Mouse (Mus musculus) kidney, embryonic 16.5 days (tissue): ENCODE data around the gene Itih1. TPM values are rescaled to one million over a fixed set of nuclear protein-coding genes. Genes with fewer than 3 reads are reported as not detected.

Experiments
- ATAC-seq: fragments of 200-750 bp; cut with Nextera tagmentation; 2 replicates; pipeline ENCODE4 v1.8.0; 2017; ENCODE audit warnings: moderate TSS enrichment; ENCODE audit not compliant: low FRiP score, low TSS enrichment
- H3K27ac ChIP-seq: fragments of 300-500 bp; sonication (generic); 2 replicates; pipeline ENCODE4 v1.5.1; 2014; ENCODE audit warnings: low read length
- H3K27me3 ChIP-seq: fragments of 300-500 bp; sonication (generic); 2 replicates; pipeline ENCODE4 v1.6.1; 2014; ENCODE audit warnings: low read length, control low read depth, mixed read lengths; ENCODE audit not compliant: insufficient read depth
- H3K36me3 ChIP-seq: fragments of 300-500 bp; sonication (generic); 2 replicates; pipeline ENCODE4 v1.6.1; 2014; ENCODE audit warnings: low read length, control low read depth, mixed read lengths; ENCODE audit not compliant: insufficient read depth
- H3K4me1 ChIP-seq: fragments of 300-500 bp; sonication (generic); 2 replicates; pipeline ENCODE4 v1.6.1; 2014; ENCODE audit warnings: low read length, control low read depth, mixed read lengths; ENCODE audit not compliant: insufficient read depth
- H3K4me2 ChIP-seq: fragments of 300-500 bp; sonication (generic); replicated peaks from 2 replicates; pipeline ENCODE4 v1.6.1; 2014; ENCODE audit warnings: low read depth, low read length
- H3K4me3 ChIP-seq: fragments of 300-500 bp; sonication (generic); 2 replicates; pipeline ENCODE4 v1.5.1; 2014; ENCODE audit warnings: mild to moderate bottlenecking, low read length
- H3K9ac ChIP-seq: fragments of 300-500 bp; sonication (generic); replicated peaks from 2 replicates; pipeline ENCODE4 v1.6.1; 2014; ENCODE audit warnings: low read length
- H3K9me3 ChIP-seq: fragments of 300-500 bp; sonication (generic); 2 replicates; pipeline ENCODE4 v1.6.1; 2016; ENCODE audit warnings: low read length, control low read depth
- WGBS: fragments of 180-500 bp; shearing (Covaris S2); extraction: QIAGEN DNeasy Blood & Tissue Kit; methylation state at CpG from one replicate; pipeline ENCODE4 v1.1.7; 2014; 5-methylcytosine and 5-hydroxymethylcytosine counted together
- polyA plus RNA-seq: library from polyadenylated mRNA; unstranded; fragments of >200 nt; fragmentation: Nextera tagmentation; extraction: Ambion mirVana; gene quantifications from 2 replicates; pipeline ENCODE4 v1.2.1, GENCODE M21; 2015

Itih1 gene
- 0.45 and 0.51 TPM in 2 replicates for polyA plus RNA-seq

GRCm38 (mm10) chr14:30943038-30943437, at the start of gene Itih1:
Gene Itih1 (minus strand): TSS chr14:30943289.
- H3K27ac ChIP-seq: no peak within 1 kb of the TSS
- H3K4me1 ChIP-seq: no peaks in the 10 kb centered on the region
- no peak within 1 kb of the TSS for H3K4me3 ChIP-seq
- H3K9ac ChIP-seq: 0 out of 2 replicates have a peak within 1 kb of the TSS, but pooled peaks have one; percentile 27
- no peak within 1 kb of the TSS for H3K4me2 ChIP-seq
- 73% methylated on average over 7 of the region's 7 CpGs for WGBS
- H3K27me3 ChIP-seq: no peaks in the 10 kb centered on the region
- no peaks in the 10 kb centered on the region for H3K9me3 ChIP-seq
- H3K36me3 ChIP-seq: no peaks in the 10 kb centered on the region
- ATAC-seq: peak; percentile 27; the same call in 1 of the 2 replicates

- Histone ChIP-seq H3K27ac (no peak overlapping the region), H3K9me3 (no peaks in the 10 kb centered on the region), H3K36me3 (peaks cover 15% of the 10 kb centered on the region), H3K9ac (no peak overlapping the region), H3K4me2 (no peak overlapping the region), H3K4me3 (no peak overlapping the region), H3K27me3 (no peaks in the 10 kb centered on the region), H3K4me1 (no peaks in the 10 kb centered on the region)
- 76% methylated on average over 3 of the region's 3 CpGs for WGBS
- ATAC-seq: no peak
Observed at GRCm38 (mm10) chr14:30976222-30976621, 33.1 kb upstream of the Itih1 start.

- H3K4me3 ChIP-seq: no peak overlapping the region
- peak overlapping the region; percentile 53; the same call in 1 of the 2 replicates for H3K27ac ChIP-seq
- H3K36me3 ChIP-seq: peaks cover 17% of the 10 kb centered on the region
- no peaks in the 10 kb centered on the region for H3K27me3 ChIP-seq
- H3K4me2 ChIP-seq: no peak overlapping the region
- WGBS: 70% methylated on average over 6 of the region's 6 CpGs
- no peaks in the 10 kb centered on the region for H3K4me1 ChIP-seq
- H3K9ac ChIP-seq: no peak overlapping the region
- H3K9me3 ChIP-seq: no peaks in the 10 kb centered on the region
- no peak for ATAC-seq
Observed at GRCm38 (mm10) chr14:30974204-30974603, 31.1 kb upstream of the Itih1 start.

- H3K9me3 ChIP-seq: no peaks in the 10 kb centered on the region
- H3K9ac ChIP-seq: no peak overlapping the region
- 70% methylated on average over 1 of the region's 1 CpGs for WGBS
- no peak overlapping the region for H3K4me2 ChIP-seq
- H3K27me3 ChIP-seq: no peaks in the 10 kb centered on the region
- no peak overlapping the region for H3K4me3 ChIP-seq
- ATAC-seq: no peak
- H3K36me3 ChIP-seq: 0 out of 2 replicates have a peak, but pooled peaks cover 13% of the 10 kb centered on the region
- no peak overlapping the region for H3K27ac ChIP-seq
- no peaks in the 10 kb centered on the region for H3K4me1 ChIP-seq
Observed at GRCm38 (mm10) chr14:30960366-30960765, 17.3 kb upstream of the Itih1 start.

- H3K4me2 ChIP-seq: no peak overlapping the region
- 0 out of 2 replicates have a peak, but pooled peaks cover 15% of the 10 kb centered on the region for H3K36me3 ChIP-seq
- 89% methylated on average over 4 of the region's 4 CpGs for WGBS
- no peaks in the 10 kb centered on the region for H3K27me3 ChIP-seq
- H3K4me1 ChIP-seq: no peaks in the 10 kb centered on the region
- H3K9ac ChIP-seq: no peak overlapping the region
- no peak for ATAC-seq
- H3K4me3 ChIP-seq: no peak overlapping the region
- no peak overlapping the region for H3K27ac ChIP-seq
- H3K9me3 ChIP-seq: no peaks in the 10 kb centered on the region
Observed at GRCm38 (mm10) chr14:30959031-30959430, 15.9 kb upstream of the Itih1 start.

- Histone ChIP-seq H3K36me3 (0 out of 2 replicates have a peak, but pooled peaks cover 15% of the 10 kb centered on the region), H3K9ac (no peak overlapping the region), H3K4me3 (no peak overlapping the region), H3K9me3 (no peaks in the 10 kb centered on the region), H3K4me2 (no peak overlapping the region), H3K27me3 (no peaks in the 10 kb centered on the region), H3K4me1 (no peaks in the 10 kb centered on the region), H3K27ac (no peak overlapping the region)
- WGBS: 74% methylated on average over 2 of the region's 2 CpGs
- no peak for ATAC-seq
Observed at GRCm38 (mm10) chr14:30958517-30958916, 15.4 kb upstream of the Itih1 start.

- under 1% methylated on average over 57 of the region's 57 CpGs for WGBS
- Histone ChIP-seq H3K9ac (peak within 1 kb of the TSS; percentile 92), H3K27ac (peak within 1 kb of the TSS; percentile 76; the same call in 1 of the 2 replicates), H3K4me2 (peak within 1 kb of the TSS; percentile 85), H3K4me3 (peak within 1 kb of the TSS; percentile 93), H3K9me3 (no peaks in the 10 kb centered on the region), H3K4me1 (peaks cover 5% of the 10 kb centered on the region), H3K27me3 (no peaks in the 10 kb centered on the region), H3K36me3 (0 out of 2 replicates have a peak, but pooled peaks cover 5% of the 10 kb centered on the region)
- peak; percentile 99 for ATAC-seq
Observed at GRCm38 (mm10) chr14:30951154-30951825, 8.2 kb upstream of the Itih1 start, which contains the start of gene Nek4. Gene Nek4 (plus strand): TSS chr14:30951377.

- Histone ChIP-seq H3K9ac (no peak overlapping the region), H3K4me3 (no peak overlapping the region), H3K27me3 (no peaks in the 10 kb centered on the region), H3K27ac (no peak overlapping the region), H3K4me1 (peaks cover 5% of the 10 kb centered on the region), H3K36me3 (no peaks in the 10 kb centered on the region), H3K4me2 (no peak overlapping the region), H3K9me3 (no peaks in the 10 kb centered on the region)
- ATAC-seq: no peak
- 95% methylated on average over 10 of the region's 10 CpGs for WGBS
Observed at GRCm38 (mm10) chr14:30949986-30950385, 6.9 kb upstream of the Itih1 start.

GRCm38 (mm10) chr14:30944745-30945144, 1.7 kb upstream of the Itih1 start:
- WGBS: 82% methylated on average over 2 of the region's 2 CpGs
- Histone ChIP-seq H3K9me3 (no peaks in the 10 kb centered on the region), H3K4me3 (no peak overlapping the region), H3K27me3 (no peaks in the 10 kb centered on the region), H3K4me2 (no peak overlapping the region), H3K27ac (no peak overlapping the region), H3K4me1 (no peaks in the 10 kb centered on the region), H3K36me3 (no peaks in the 10 kb centered on the region), H3K9ac (no peak overlapping the region)
- no peak for ATAC-seq
